Mouse (Mus musculus): ENCODE data around the gene Babam2.

DNA sequence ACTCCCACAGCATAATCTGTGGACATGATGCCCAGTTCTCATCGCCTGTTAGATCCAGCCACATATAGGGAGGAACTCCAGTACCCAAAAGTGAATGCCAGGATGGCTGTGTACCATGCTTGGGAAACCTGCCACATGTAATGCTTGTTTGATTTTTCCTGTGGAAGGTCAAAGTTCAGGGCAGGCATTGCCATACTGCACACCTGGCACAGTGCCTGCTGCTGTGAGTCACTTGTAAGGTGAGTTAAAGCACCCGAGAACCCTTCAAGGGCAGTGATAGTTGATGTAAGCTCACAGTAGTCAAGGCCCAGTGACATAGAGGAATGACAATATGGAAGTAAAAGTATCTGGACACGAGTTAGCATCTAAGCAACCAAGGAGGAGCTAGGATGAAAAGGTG lies 126.2 kb downstream of the Babam2 start:
- TF ChIP-seq GATA1 (IDR thresholded peaks at IDR 0.05; ENCODE audit: low read length) (no peak), TAL1 (IDR thresholded peaks at IDR 0.05; ENCODE audit: low read length) (no peak)

Measured in erythroblast, embryonic 14.5 days (primary cell).